Mouse (Mus musculus) limb, embryonic 10.5 days (tissue): Measurements from ENCODE around the gene Ppp1r8. TPM values are rescaled to one million over a fixed set of nuclear protein-coding genes. Genes with fewer than 3 reads are reported as not detected.

Source experiments
- DNase-seq: peaks from one replicate; pipeline ENCODE4 v3.0.0-alpha.2; 2017; ENCODE audit warnings: low spot score
- H3K27ac ChIP-seq: fragments of 300-500 bp; sonication (generic); 2 replicates; pipeline ENCODE4 v1.5.1; 2016; ENCODE audit warnings: mild to moderate bottlenecking
- H3K27me3 ChIP-seq: fragments of 300-500 bp; sonication (generic); 2 replicates; pipeline ENCODE4 v1.6.1; 2016; ENCODE audit warnings: low read depth, mild to moderate bottlenecking; ENCODE audit not compliant: poor library complexity, severe bottlenecking
- H3K36me3 ChIP-seq: fragments of 300-500 bp; sonication (generic); 2 replicates; pipeline ENCODE4 v1.6.1; 2016; ENCODE audit warnings: mild to moderate bottlenecking, moderate library complexity
- H3K4me1 ChIP-seq: fragments of 300-500 bp; sonication (generic); 2 replicates; pipeline ENCODE4 v1.6.1; 2016
- H3K4me3 ChIP-seq: fragments of 300-500 bp; sonication (generic); 2 replicates; pipeline ENCODE4 v1.5.1; 2016; ENCODE audit warnings: mild to moderate bottlenecking, moderate library complexity
- H3K9me3 ChIP-seq: fragments of 300-500 bp; sonication (generic); replicated peaks from 2 replicates; pipeline ENCODE4 v1.6.1; 2016; ENCODE audit warnings: mild to moderate bottlenecking
- WGBS: fragments of 180-500 bp; shearing (Covaris S2); methylation state at CpG from one replicate; pipeline ENCODE4 v1.1.7; 2016; 5-methylcytosine and 5-hydroxymethylcytosine counted together
- polyA plus RNA-seq: library from polyadenylated mRNA; unstranded; fragments of >200 nt; fragmentation: Nextera tagmentation; extraction: Ambion mirVana; gene quantifications from 2 replicates; pipeline ENCODE4 v1.2.1, GENCODE M21; 2016

Ppp1r8 gene
- 79.7 and 80.9 TPM in 2 replicates for polyA plus RNA-seq

DNA sequence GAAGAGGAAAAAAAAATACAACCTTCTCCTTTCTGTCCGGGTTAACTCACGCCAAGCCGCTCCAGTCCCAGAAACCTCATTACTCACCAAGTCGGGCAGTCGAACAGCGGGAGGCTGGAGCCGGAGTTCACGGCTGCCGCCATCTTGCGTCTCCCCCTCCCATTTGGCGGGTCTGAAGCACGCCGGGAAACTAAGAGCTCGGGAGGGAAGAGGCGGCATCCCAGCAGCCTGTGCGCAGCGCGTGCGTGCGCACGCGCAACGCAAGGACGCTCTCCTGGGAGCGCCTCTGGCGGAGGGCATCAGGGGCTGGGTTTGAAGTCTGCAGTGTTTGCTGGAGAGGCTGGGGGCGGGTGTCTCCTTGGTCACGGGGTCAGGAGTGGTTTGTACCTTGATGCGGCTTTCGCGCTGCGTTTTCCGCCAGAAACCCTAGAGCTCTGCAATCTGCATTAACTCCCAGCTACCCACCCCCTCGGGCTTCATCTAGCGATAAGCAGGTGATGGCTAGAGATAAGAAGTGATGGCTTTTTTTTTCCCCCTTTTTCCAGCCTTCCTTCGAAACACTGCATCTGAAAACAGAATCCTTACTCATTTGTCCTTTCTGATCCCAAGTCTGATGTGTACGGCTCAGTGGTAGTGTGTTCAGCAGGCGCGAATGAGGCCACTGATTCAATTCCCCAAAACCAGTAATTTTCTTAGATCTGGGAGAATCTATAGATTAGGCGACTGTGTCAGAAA lies at the start of gene Ppp1r8:
Ppp1r8 (minus strand) TSS at position 200 of the 735 bp plus-strand sequence.
- WGBS, result 2% methylated on average over 40 of the region's 40 CpGs
- Histone ChIP-seq H3K4me1 (peaks cover 21% of the 10 kb centered on the region), H3K27me3 (no peaks in the 10 kb centered on the region), H3K4me3 (peak within 1 kb of the TSS; percentile 81), H3K27ac (peak within 1 kb of the TSS; percentile 90), H3K9me3 (no peaks in the 10 kb centered on the region), H3K36me3 (peaks cover 32% of the 10 kb centered on the region)
- DNase-seq, result peak; percentile 88

DNA sequence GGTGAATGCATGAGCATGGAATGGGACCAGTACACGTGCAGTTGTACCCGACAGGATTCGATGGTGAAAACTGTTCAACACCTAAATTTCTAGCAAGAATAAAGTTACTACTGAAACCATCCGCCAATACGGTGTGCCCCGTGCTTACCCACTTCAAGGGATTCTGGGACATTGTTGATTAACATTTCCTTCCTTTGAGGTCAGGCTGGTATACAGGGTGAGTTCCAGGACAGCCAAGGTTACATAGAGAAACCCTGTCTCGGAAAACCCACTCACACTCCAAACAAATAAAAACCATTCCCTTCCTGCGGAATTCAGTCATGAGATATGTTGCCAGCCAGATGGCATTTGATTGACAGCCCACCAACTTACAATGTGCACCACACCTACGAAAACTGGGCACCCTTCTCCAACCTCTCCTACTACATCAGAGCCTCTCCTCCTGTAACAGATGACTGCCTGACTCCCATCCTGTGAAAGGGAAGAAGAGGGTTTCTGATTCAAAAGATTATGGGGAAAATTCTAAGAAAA lies 41.9 kb upstream of the Ppp1r8 start:
- peak overlapping the region; percentile 92 for H3K27ac ChIP-seq
- peaks cover 16% of the 10 kb centered on the region for H3K36me3 ChIP-seq
- H3K4me1 ChIP-seq, result peaks cover 24% of the 10 kb centered on the region
- no peak for DNase-seq
- no peaks in the 10 kb centered on the region for H3K27me3 ChIP-seq
- no peaks in the 10 kb centered on the region for H3K9me3 ChIP-seq
- WGBS, result 19% methylated on average over 9 of the region's 9 CpGs
- peak overlapping the region; percentile 81 for H3K4me3 ChIP-seq

DNA sequence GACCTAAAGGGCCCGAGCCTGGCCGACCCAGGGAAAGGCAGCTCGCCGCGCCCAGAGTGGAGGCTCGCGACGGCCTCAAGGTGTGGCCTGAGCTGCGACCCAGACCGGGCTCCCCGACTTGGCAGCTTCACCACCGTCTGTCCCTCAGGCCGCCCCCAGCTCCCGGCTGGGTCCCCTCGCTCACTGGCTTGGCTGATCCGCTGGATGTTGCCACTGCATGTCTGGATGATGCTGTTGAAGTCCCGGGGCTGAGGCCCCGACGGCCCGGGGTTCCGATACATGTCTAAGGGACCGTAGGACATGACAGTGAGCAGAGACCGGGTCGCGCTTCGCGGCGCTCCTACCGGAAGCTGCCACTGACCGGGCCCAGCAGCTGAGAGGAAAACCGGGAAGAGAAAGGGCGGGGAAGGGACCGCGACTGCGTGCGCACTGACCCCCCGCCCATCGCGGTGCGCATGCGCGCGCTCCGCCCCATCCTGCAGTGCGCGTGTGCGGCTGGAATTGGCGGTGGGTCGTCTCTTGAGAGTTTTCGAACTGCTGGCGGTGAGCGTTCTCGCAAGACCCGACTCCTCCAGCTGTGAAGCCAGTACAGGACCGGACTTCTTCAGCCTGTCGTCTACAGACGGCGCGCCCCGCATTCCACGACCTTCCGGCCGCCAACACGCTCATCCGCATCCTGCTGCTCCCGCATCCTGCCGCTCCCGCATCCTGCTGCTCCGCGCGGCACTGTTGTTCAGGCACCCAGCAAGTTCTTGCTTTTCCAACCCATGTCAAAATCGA lies 41.3 kb upstream of the Ppp1r8 start, which contains the start of gene Stx12:
Stx12 (minus strand) TSS at position 446 of the 780 bp plus-strand sequence.
- Histone ChIP-seq H3K27me3 (no peaks in the 10 kb centered on the region), H3K36me3 (peaks cover 22% of the 10 kb centered on the region), H3K27ac (peak within 1 kb of the TSS; percentile 92), H3K4me3 (peak within 1 kb of the TSS; percentile 81), H3K9me3 (no peaks in the 10 kb centered on the region), H3K4me1 (peaks cover 24% of the 10 kb centered on the region)
- peak; percentile 91 for DNase-seq
- under 1% methylated on average over 72 of the region's 72 CpGs for WGBS

DNA sequence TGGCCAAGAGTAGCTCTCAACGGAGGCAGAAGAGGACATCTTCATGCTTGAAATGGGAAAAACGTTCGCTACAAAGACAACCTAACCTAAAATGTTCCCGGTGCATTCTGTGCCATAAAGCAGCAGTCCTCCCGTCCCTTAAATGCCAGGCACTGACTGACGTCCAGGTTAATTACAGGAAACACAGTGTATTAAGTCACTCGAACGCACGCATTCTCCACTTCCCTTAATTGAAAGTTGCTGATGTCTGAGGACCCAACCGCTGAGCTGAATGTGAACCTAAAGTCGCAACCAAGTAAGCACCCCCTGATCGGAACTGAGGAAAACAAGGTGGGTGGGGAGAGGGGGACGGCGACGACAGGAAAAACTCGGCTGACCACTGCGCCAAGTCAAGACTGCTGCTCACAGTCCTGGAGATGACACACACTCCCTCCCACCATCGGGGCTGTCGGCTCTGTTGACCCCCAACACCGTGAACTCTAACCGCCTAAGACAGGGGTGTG lies 40.6 kb upstream of the Ppp1r8 start:
- DNase-seq, result peak; percentile 29
- Histone ChIP-seq H3K27ac (peak overlapping the region; percentile 92), H3K36me3 (peaks cover 23% of the 10 kb centered on the region), H3K27me3 (no peaks in the 10 kb centered on the region), H3K4me3 (peak overlapping the region; percentile 81), H3K9me3 (no peaks in the 10 kb centered on the region), H3K4me1 (peaks cover 24% of the 10 kb centered on the region)
- WGBS, result 3% methylated on average over 21 of the region's 21 CpGs

DNA sequence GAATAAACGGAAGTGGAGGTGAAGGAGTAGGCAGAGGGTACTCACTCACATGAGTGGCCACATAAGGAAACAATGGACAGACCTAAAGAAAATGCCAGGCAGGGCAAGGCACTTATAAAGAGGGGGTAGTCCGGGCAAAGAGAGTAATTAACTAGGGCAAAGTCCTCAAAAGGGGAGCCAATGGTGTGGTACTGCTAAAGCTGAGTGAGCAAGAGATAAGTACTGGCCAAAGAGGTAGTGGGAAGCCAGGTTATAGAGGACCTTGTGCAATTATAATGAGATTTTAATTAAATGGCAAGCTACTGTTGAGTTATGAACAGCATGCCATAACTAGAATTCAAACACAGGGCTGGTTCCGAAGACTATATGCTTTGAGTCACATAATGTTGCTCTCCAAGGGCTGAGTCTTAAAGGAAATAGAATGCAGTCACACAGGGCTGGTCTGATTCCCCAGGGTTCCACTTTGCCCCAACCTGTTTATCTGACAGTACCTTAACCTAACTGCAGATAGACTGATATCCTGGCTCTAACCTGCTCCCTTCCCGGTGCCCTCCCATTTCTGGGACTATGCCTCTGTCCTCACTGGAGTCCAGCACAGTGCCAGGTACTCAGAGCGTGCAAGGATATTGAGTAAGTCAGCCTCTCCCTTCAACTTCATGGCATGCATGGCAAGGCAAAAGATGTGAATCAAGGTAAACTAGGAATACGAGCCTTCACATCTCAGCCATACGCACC lies 31.6 kb upstream of the Ppp1r8 start:
- no peaks in the 10 kb centered on the region for H3K27me3 ChIP-seq

DNA sequence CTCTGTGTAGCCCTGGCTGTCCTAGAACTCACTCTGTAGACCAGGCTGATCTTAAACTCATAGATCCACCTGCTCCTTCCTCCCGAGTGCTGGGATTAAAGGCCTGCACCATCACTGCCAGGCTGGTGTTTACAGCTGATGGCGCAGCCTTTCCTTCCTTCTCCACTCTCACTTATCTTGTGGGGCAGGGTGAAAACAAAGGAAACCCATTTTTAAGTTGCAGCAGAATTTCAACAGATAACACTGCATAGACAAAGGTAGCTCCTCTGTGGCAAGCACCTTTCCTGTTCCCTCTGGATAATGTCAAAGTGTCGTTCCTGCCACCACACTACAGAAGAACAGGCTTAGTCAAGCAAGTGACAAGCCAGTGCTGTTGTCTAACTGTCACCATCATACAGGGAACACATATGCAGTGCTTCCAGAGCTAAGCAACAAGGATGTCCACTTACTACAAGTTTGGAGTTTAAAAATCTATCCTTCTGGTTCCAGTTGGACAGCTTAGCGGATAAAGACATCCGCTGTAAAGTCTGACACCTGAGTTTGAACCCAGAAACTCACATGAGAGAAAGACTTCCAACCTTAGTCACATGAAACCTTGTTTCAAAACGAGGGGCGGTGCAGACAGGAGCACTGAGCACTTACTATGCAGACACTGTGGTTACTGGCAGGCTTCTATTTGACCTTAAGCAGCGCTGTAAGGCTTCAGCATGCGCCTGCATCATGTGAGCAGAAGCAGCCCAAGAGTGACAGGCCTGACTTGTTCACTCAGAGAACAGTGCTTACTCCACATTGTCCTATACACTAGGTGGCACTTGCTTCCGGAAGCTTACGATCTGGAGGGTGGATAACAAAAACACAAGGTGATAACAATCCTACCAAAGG lies 30.8 kb upstream of the Ppp1r8 start:
- Histone ChIP-seq H3K36me3 (peaks cover 43% of the 10 kb centered on the region), H3K27me3 (no peaks in the 10 kb centered on the region), H3K4me3 (no peak overlapping the region), H3K4me1 (no peaks in the 10 kb centered on the region), H3K9me3 (no peaks in the 10 kb centered on the region), H3K27ac (no peak overlapping the region)
- 89% methylated on average over 11 of the region's 11 CpGs for WGBS
- no peak for DNase-seq

More for the DNA sequence above, 31.6 kb upstream of the Ppp1r8 start:
- Histone ChIP-seq H3K4me3 (no peak overlapping the region), H3K4me1 (no peaks in the 10 kb centered on the region), H3K27ac (no peak overlapping the region), H3K36me3 (peaks cover 39% of the 10 kb centered on the region), H3K9me3 (no peaks in the 10 kb centered on the region)
- 92% methylated on average over 7 of the region's 7 CpGs for WGBS
- DNase-seq, result no peak

DNA sequence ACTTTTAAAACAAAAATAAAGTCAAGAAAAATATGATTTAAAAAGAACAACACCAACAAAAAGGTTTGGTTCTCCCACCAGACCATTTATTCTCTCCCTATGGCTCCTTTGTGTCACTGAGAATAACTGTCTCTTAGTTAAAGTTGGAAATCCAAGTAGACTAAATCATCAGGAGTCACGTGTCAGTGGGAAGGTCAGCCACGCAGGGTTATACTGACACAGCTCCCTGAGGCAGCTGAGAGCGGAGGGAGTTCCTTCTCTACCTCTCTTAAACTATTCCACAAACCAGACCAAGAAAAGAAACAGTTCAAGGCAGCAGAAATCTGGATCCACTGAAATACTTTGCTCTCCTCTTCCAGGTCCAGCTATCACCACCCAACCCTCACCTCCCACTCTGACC lies 28.1 kb upstream of the Ppp1r8 start:
- Histone ChIP-seq H3K4me3 (no peak overlapping the region), H3K36me3 (peaks cover 66% of the 10 kb centered on the region), H3K4me1 (no peaks in the 10 kb centered on the region), H3K27ac (no peak overlapping the region), H3K27me3 (no peaks in the 10 kb centered on the region), H3K9me3 (no peaks in the 10 kb centered on the region)
- WGBS, result 92% methylated on average over 3 of the region's 3 CpGs
- DNase-seq, result no peak

DNA sequence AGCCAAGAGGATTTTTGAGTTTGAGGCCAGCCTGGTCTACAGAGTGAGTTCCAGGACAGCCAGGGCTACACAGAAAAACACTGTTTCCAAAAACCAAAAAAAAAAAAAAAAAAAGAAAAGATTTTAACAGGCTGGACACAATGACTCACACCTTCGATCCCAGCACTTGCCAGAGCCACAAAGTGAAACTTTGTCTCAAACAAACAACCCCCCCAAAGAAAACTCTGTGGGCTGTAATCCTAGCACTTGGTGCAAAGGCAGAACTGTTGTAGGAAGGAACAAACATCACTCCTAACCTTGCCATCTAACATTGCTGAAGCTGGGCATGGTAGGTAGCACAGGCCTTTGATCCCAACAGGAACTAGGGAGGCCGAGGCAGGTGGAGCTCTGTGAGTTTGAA lies 21.9 kb upstream of the Ppp1r8 start:
- DNase-seq, result no peak
- no peak overlapping the region for H3K27ac ChIP-seq
- no peaks in the 10 kb centered on the region for H3K27me3 ChIP-seq
- no peaks in the 10 kb centered on the region for H3K4me1 ChIP-seq
- H3K36me3 ChIP-seq, result peaks cover 90% of the 10 kb centered on the region
- no peaks in the 10 kb centered on the region for H3K9me3 ChIP-seq
- H3K4me3 ChIP-seq, result no peak overlapping the region
- WGBS, result 89% methylated on average over 2 of the region's 2 CpGs

DNA sequence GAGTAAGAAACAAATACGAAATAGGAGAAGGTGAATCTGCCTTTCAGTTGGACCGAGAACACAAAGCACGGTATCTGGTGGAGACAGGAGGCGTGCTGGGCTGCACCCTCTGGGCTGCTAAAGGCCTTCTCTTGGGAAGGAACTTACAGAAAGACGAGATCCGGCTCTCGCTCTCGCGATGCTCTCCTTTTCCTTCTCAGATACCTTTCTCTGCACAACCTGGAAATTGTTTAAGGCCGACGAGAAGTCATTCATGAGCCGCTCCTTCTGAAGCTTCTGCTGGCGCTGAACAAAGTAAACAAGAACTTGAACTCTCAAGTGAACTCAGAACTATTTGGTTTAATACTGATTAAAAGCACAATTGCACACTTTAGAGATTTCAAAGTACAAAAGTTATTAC lies 20.0 kb upstream of the Ppp1r8 start:
- Histone ChIP-seq H3K9me3 (no peaks in the 10 kb centered on the region), H3K4me3 (no peak overlapping the region), H3K36me3 (peaks cover 90% of the 10 kb centered on the region), H3K27ac (no peak overlapping the region), H3K4me1 (no peaks in the 10 kb centered on the region), H3K27me3 (no peaks in the 10 kb centered on the region)
- DNase-seq, result no peak
- 94% methylated on average over 13 of the region's 13 CpGs for WGBS

DNA sequence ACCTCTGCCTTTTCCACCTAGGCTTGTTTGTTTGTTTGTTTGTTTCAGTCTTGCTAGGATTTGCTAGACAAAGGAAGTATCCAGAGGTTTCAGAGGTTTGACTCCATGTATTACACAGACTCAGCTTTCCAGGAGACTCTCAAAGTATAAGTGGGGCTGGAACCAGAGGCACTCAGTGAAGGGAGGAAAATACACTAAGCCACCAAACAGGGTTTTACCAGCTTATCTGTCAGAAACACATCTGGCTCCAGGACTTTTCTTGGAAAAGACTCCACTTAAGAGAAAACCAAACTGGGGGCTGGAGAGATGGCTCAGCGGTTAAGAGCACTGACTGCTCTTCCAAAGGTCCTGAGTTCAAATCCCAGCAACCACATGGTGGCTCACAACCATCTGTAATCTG lies 17.9 kb upstream of the Ppp1r8 start:
- Histone ChIP-seq H3K27ac (no peak overlapping the region), H3K36me3 (peaks cover 90% of the 10 kb centered on the region), H3K27me3 (no peaks in the 10 kb centered on the region), H3K4me1 (no peaks in the 10 kb centered on the region), H3K4me3 (no peak overlapping the region), H3K9me3 (no peaks in the 10 kb centered on the region)
- DNase-seq, result no peak
- WGBS, result 92% methylated on average over 1 of the region's 1 CpGs

DNA sequence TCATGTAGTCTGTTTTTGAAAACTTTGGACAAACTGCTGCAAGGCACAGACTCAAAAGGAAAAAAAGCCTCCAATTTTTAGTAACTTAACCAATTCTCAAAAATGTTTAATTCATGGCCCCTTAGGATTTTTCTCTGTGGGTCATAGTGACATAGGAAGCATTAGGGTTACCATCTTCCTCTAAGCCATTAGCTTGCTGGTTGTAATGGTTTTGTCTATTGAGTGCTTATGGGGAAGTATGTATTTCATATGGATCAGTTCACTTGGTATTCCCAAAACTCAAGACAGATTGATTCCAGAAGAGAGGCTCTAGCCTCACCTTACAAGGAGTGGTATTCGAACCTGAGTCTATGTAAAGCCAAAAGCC lies 719 bp upstream of the Ppp1r8 start:
- Histone ChIP-seq H3K27ac (peak overlapping the region; percentile 90), H3K9me3 (no peaks in the 10 kb centered on the region), H3K4me3 (peak overlapping the region; percentile 81), H3K36me3 (peaks cover 27% of the 10 kb centered on the region), H3K27me3 (no peaks in the 10 kb centered on the region), H3K4me1 (peaks cover 21% of the 10 kb centered on the region)
- 82% methylated on average over 1 of the region's 1 CpGs for WGBS
- DNase-seq, result no peak
